Mouse (Mus musculus) gastrocnemius, postnatal 10 days (tissue): ENCODE results near the gene Exosc8. TPM values are rescaled to one million over a fixed set of nuclear protein-coding genes. Genes with fewer than 3 reads are reported as not detected.

Source experiments
- DNase-seq: peaks from one replicate; pipeline ENCODE4 v3.0.0; 2021; ENCODE audit warnings: mixed read lengths
- total RNA-seq, 2 experiments: library from RNA; stranded (reverse); gene quantifications; 2 replicates each; pipeline ENCODE4 v1.2.3; 2021

The Exosc8 gene
- total RNA-seq, 2 experiments from 2014 or later = 13.9 to 23.7 TPM

DNA sequence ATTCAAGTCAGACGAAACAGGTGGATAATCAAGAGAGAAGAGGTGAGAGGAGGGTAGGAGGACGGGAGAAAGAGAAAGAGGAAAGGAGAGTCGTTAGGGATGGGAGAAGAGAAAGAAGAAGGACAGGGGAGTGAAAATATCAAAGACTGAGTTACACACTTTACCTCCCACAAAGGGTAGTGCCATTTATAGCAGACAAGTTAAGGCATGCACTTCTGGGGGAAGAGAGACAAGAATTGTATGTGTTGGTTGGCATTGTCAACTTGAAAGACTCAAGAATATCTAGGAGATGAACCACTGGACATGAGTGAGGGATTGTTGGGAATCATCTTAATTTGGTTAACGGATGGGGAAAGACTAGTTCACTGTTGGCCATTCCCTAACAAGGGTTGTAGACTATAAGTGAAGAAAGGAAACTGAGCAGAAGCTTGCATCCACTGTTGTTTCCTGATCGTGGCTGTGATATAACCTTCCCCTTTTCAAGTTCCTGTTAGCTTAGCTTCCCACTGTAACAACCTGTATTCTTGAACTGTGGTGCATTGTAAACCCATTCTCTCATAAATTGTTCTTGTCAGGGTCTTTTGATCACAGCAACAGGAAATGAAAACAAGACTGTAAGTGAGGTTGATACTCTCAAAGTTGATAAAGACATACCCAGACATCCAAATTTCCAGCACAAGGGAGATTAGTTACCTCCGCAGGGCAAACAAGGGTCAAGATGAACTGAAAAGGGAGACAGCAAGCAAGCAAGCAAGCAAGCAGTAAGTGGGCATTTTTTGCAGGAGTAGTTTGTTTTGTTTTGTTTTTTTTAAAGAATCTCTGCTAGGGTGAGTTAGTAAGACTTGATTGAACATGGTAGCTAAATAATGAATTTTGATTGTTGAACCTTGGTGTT, 53.6 kb downstream of the Exosc8 start:
- no peak for DNase-seq

Other genes starting within 250 kb of the Exosc8 start
- 10 to 100 TPM; 25.7 to 26.3 TPM for gene Supt20, start 42.6 kb downstream of the Exosc8 start, total RNA-seq
- gene Gm21958, start 21.0 kb downstream of the Exosc8 start, total RNA-seq = not detected
- 10 to 100 TPM; 12.8 to 16.1 TPM for gene Alg5, start 146 bp upstream of the Exosc8 start, total RNA-seq
- gene Smad9, start 20.2 kb upstream of the Exosc8 start, total RNA-seq = under 1 TPM; 0.42 to 0.56 TPM
- 10 to 100 TPM; 23.4 to 25.3 TPM for gene Rfxap, start 72.4 kb upstream of the Exosc8 start, total RNA-seq
- under 1 TPM; 0.07 to 0.11 TPM for gene Sertm1, start 180.5 kb upstream of the Exosc8 start, total RNA-seq